Mouse (Mus musculus) cerebellum, postnatal 14 days (tissue): ENCODE data around the gene Zfp652.
"Not testable (repeated sequence)": the region's sequence is repeated elsewhere in the genome, so short reads cannot be mapped to it uniquely, and the experiment has no call there.

Experiments used
- DNase-seq, 2 experiments: peaks; one replicate each; pipeline ENCODE4 v3.0.0; 2021; ENCODE audit warnings: mixed read lengths in 2 of 2

Zfp652 gene

DNA sequence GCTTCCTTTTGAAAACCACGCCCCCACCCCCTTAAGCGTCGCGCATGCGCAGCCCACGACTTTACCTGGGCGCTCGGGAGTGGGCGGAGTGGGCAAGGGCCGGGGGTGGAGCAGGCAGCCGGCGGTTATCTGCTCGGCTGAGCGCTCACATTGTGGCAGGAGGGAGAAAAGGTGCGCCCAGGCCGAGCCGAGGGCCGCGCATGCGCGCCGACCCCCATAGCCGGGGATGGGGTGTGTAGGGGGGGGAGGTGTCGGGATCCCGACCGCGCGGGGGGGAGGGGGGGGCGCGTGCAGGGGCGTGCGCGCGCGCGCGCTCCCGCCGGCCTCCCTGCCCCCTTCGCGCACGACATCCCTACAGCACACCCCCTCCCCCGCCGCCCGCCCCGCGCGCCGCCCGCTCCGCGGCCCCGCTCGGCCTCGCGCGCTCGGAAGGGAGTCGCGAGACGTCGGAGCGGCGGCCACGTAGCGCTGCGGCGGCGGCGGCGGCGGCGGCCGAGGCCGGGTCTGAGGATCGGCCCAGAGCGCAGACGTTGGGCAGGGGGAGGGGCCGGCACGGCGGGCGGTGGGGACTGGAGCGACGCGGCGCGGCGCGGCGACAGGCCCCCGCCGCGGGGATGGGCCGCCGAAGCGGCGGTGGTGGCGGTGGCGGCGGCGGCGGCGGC lies at the start of gene Zfp652:
Gene Zfp652, plus strand, starts transcription at position 111 of the 662 bp plus-strand sequence.
- DNase-seq = peak; percentile 96 to 97

DNA sequence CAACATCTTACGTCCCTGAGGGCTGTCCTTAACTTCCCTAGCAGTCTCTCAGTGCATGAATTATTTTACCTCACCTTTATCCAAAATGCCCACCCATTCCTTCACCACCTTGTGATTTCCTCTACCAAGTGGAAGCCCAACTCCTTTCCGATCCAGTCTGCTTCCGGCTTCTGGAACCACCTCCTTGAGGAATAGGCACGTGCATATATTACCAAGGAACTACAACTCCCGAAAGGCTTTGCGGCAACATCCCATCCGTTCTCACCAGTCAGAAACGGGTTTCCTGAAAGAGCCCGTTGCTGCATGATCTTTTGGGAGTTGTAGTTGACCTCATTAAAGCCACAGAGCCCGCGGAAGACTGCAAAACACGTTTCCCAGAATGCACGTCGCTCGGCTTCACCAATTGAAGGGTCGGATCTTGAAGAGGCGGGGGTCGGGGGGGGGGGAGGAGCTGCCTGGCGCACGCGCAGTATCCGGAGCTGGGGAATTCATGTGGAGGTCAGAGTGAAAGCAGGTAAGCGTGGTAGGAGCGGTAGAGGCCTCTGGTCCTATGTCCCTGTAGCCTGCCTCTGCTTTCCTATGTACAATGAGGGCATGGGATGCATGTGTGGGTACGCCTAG lies 45.8 kb upstream of the Zfp652 start, which contains the start of gene Phb:
Gene Phb, plus strand, starts transcription at position 429 of the 621 bp plus-strand sequence.
- peak; percentile 92 to 95 for DNase-seq

DNA sequence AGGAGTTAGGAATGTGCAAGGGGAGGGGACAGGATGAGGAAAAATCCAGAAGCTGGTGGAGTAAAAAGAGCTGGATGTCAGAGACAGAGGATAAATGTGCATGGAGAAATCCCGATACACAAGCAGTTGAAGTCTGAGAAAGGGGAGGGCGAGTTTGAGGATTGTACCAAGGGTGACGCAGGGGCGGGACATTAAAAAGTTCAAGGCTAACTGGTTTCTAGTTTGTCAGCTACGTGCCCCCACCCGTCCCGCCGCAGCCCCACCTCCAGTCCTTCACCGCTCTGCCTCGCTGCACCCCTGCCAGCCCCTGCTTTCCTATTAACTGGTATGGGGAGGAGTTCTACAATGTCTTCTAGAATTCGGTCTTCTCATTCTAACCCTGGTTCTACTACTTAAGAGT lies 45.3 kb upstream of the Zfp652 start:
- DNase-seq = peak in 1 of 2 experiments; percentile 42

DNA sequence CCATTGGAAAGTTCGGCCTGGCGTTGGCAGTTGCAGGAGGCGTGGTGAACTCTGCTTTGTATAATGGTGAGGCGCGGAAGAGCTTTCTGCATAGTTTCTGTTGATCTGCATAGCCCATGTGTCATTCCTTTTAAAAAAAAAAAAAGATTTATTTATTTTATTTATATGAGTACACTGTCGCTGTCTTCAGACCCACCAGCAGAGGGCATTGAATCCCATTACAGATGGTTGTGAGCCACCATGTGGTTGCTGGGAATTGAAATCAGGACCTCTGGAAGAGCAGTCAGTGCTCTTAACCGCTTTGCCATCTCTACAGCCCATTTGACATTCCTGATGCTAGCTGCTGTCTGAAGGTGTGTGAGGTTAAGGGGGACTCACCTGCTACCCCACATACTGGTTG lies 44.4 kb upstream of the Zfp652 start:
- not testable (repeated sequence) for DNase-seq

DNA sequence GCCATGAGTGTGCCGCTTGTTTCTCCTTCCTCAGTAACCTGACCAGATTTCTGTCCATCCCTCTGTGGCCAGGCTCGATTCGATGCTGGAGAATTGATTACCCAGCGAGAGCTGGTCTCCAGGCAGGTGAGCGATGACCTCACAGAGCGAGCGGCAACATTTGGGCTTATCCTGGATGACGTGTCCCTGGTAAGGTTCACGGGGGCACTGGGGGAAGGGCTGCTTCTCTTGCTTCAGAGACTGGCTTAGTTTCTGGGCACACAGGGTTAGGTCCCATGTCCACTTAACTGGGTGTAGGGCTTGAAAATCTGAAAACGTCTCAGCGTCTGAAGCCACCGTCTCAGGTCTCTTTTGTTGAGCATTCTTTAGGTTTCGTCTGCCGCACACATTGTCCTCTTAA lies 37.0 kb upstream of the Zfp652 start:
- no peak for DNase-seq

DNA sequence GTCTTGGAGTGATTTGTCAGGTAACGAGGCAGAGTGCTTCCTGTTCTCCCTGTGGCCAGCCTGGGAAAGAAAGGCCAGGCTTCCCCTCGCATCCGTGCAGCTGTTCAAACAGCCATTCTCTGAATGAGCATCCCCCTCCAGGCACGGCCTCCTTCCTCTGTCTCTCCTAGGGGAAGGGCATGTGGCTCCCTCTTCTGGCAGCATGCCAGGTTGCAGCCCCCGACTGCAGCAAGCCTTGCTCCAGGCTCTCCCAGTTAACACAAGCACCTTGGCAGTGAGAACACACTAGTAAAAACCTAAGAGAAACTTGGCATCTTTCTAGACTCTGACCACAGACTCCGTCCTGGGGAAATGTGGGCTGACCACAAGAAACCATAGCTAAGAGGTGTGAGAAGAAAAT lies 36.2 kb upstream of the Zfp652 start:
- peak; percentile 52 to 65 for DNase-seq

DNA sequence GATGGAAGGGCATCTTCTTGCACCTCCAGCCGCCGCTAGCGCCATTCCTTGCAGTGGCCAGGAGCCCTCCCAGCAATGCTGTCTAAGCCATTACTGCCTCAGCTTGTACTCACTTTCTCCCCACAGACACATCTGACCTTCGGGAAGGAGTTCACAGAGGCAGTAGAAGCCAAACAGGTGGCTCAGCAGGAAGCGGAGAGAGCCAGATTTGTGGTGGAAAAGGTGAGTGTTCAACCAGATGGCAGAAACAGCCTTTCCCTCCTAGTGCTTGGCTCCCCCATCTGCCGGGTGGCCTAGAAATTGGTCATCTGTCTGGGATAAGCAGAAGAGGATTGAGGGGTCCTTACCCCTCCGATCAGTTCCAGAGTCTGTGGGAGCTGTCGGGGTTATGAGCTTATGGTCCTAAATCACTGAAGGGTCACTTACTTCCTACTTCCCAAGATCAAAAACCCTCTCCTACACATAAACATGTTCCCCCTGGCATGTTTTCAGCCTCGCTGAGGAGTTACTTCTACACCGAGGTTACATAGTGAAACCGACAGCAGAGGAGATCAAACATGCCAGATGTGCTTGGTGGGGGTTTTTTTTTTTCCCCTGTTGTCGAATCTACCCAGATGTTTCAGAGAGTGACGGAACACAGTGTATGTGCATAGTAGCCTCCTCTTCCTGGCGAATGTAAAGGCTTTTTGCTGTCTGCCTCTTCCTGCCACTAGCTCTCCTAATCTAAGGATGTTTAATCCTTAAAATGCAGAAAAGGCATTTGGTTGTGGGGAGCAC lies 34.4 kb upstream of the Zfp652 start:
- no peak for DNase-seq

DNA sequence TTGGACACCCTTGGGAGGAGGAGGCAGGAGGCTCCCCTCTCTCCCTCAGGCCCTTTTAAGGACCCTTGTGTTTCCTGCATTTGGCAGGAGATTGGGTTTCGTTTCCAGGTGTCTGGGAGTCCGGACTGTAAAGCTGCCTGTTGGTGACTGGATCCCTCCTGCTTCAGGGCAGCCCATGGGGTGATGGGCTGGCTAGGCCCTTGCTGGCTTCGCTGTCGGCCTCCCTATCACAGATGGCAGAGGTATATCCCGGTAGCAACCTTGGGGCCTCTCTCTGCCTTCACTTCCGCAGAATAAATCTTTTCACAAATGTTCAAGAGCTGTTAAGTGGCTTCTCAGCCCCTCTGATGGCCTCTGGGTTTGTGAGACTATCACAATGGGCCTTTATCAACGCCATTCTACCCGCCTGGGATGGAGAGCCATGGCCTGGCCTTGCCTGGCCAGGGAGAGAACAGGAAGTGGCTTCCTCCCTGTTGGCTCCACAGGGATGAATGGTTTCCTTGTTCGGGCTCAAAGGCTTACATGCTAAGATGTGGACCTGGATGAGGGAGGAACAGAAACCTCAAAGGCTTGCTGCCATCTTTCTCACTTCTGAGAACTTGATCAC lies 30.4 kb upstream of the Zfp652 start:
- no peak for DNase-seq

DNA sequence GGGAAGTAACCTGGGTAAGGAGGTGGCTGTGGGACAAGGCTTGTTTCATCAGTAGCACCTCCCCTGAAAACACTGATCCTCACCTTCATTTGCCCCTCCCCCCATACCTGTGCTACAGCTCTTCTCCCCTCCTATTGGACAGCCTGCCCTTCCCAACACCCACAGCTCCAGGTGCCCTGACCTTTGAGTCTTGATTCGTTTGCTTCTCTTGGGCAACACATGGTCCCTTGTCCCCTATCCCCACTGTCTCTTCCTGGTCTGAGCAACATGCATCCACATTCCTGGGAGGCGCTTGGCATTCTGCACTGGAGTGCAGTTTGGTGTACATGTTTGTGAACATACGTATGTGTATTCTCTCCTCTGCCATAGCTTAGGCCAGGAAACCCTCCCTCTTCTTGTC lies 29.5 kb upstream of the Zfp652 start:
- no peak for DNase-seq

DNA sequence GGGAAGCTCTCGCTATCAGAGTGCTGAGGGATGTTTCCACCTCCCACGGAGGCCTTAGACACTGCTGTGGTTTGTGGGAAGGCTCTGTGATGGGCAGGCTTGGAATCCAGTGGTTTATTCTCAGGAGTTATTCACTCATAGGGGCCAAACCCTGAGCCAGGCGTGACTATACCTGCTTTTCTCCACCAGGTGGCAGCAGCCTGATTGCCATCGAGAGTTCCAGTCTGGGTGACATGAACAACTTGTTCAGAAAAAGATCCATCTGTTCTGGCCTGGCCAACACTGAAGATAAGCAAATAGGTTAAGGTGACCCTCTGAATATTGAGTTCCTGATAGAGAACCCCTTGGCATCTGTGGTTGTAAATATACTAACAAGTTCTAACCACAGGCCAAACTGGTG lies 26.4 kb upstream of the Zfp652 start:
- DNase-seq = peak; percentile 82 to 84

DNA sequence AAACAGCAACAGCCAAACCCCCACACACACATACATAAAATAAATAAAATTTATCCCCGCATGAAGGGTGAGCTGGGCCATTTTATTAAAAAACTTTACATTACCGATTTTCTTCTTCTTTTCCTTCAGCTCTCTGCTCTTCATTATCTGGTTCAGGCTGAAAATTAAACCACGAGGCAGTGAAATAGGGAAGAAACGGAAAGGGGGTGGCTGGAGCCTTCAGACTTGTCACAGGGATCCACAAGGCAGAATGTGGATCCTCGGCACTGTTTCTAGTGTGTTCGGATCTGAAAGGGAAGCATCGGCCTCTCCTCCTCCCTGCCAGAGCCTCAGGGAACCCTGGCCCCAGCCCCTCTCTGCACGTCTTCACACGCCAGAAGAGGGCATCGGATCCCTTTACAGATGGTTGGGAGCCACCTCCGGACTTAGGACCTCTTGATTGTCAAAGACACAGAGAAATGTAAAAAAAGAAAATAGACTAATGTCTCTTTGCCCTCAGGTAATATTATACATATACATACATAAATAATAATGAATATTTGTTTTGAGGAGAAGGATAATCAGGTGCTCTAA lies 25.3 kb upstream of the Zfp652 start:
- DNase-seq = no peak

DNA sequence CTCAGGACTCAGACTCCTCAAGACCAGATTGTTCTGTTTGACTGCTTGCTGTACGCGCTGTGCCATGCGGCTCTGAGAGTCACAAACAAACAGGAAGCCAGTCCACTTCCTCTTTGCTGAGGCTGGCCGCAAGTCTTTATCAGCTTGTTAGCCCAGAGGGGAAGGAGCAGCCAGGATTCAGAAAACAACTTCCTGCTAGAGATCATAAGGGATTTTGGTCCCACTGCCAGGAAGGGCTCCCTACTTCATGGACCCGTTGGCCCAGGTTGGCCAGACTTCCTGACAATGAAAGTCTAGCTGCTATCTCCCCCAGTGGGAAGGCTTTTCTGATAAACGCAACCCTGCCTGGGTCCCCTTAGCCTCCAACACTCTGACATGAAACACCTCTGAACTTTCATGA lies 24.0 kb upstream of the Zfp652 start:
- no peak for DNase-seq

DNA sequence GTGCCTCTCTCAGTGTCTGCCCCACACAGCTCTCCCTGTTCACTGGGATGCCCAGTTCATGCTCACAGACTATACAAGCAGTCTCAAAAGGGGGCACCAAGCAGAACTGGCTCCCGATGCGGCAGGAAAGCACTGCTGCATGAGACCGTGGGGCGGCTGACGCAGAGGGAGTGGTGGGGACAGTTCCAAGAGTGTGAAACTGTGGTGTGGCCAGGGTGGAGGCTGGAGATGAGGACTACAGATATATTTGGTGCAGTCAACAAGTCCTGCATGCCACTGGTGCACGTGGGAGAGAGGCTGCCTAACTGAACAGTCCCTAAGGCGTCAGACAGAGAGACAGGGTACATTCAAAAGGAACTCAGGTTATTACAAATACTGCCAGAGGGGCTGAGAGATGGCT lies 23.5 kb upstream of the Zfp652 start:
- DNase-seq = no peak

DNA sequence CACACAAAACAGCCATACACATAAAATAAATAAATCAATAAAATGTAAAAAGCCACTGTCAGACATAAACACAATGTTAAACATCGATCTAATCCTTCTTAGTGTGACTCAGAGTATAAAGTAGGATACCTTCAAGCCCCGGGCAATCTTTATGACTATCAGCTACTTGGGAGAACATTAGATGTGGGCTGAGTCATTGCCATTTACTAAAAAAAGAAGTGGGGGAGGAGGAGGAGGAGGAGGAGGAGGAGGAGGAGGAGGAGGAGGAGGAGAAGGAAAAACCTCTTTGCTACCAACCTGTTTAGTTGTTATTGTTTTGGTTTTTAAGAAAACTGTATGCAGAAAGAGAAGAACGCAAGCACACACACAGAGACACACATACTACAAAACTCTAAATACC lies 22.9 kb upstream of the Zfp652 start:
- no peak for DNase-seq

DNA sequence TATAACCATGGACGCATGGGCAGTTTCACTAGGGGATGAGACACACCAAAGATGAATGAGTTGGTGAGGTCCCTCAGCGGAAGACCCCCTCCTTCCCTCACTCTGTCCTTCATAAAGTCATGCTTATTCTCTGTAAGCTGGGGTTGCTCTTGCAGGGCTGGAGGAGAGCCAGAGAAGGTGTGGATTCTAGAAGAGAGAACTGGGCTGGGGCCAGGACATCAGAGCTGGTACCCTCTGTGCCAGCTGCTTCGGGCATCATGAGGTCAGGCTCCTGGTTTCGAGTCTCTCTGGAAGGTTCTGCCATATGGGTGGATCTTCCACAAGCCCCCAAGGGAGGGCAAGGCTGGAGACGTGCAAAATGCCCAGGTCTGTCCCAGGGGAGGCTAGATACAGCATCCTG lies 13.9 kb upstream of the Zfp652 start:
- peak in 1 of 2 experiments; percentile 58 for DNase-seq

DNA sequence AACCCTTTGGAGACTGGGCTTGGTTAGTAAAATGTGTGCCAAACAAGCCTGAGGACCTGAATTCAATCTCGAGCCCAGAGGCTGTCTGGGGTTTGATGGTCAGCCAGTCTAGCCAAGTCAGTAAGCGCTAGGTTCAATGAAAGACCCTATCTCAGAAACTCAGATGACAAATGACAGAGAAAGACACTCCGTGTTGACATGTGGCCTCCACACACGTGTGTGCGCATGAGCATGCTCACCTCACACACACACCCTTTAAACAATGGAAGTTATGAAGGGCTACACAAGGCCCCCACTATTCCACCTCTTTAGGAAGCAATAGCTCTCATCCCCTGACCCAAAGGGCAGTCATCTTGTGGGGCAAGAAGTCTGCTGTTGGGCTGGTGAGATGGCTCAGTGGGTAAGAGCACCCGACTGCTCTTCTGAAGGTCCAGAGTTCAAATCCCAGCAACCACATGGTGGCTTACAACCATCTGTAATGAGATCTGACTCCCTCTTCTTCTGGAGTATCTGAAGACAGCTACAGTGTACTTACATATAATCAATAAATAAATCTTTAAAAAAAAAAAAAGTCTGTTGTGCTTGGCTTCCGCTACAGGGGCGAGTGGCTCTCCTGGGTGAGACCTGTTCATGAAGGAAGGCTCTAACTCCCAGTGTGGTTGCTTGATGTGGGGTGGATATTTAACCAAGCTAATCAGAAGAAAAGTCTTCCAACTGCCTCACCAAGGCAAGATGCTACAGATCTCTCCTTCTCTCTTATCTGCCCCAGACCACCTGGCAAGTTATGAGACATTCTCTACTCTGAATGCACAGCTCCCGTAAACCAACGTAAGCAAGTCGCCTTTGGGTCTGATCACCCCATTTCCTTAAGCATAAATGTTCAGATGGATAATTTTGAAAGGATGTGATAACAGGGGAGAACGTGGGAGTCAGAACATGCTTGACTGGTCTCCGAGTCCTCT lies 11.4 kb upstream of the Zfp652 start:
- no peak for DNase-seq

DNA sequence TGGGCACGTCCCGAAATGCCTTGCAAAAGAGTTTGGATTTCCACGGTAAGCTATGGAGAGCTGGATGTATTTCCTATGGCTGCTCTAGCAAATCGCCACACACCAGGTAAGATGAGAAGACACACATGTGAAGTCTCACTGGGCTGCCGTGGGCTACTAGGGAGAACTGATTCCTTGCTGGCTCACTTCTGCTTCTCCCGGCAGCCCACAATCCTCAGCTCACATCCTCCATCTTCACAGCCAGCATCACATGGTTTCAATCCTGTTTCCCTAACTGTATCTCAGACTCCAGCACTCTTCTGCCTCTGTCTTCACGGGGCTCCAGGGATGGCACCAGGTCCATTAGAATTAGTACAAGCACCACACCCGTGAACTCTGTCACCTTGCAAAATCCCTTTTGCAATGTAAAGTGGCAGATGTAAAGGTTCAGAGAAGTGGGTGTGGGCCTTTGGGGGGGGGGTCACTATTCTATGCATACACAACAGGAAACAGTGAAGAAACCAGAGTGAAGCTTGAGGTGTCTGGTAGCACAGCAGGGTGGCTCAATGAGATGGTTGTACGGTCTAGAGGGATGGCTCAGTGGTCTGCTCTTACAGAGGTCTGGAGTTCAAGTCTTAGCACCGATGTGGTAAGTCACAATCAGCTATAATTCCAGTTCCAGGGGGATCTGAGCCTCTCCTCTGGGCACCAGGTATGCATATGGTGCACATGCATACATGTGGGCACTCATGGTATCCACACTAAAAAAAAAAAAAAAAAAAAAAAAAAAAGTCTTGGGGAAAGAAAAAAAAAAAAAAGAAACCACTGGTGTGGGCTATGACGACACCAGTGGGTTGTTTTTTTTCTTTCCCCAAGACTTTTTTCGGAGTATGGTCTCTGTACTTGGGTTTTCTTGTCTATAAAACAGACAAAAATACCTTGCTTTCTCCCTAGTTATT lies 8.2 kb upstream of the Zfp652 start:
- no peak for DNase-seq

DNA sequence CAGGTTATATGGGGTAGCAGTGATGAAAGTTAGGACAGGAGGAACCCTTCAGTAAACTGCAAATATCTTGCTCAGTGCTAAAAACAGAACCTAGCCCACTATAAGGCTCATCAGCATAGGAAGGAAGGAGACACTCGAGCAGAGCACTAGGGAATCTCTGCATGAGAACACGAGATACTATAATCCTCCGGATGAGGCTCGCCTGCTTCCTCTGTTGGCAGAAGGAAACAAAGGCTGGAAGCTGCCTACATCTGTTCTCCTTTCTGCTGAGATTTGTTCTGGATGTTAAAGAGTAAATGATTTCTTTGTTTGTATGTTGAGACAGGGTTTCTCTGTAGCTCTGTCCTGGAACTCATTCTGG lies 7.5 kb upstream of the Zfp652 start:
- DNase-seq = no peak

DNA sequence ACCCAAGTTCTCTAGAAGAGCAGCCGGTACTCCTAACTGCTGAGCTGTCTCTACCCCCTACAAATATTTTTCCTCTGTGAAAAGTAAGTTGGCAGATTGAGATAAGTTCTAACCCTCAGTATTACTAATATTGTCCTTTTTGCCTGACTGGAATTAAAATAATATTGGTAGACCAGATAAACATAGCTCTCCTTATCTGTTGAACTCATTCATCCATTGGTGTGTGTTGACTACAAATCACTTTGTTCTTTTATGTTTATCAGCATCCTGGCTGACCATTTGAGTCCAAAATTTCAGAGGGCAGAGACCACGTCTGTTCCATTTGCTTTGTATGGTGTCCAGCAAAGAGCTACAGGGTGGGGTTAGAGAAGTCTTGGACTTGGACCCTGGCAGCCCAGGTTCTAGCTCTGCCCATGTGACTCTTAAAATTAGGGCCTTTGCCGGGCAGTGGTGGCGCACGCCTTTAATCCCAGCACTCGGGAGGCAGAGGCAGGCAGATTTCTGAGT lies 2.9 kb upstream of the Zfp652 start:
- DNase-seq = no peak

DNA sequence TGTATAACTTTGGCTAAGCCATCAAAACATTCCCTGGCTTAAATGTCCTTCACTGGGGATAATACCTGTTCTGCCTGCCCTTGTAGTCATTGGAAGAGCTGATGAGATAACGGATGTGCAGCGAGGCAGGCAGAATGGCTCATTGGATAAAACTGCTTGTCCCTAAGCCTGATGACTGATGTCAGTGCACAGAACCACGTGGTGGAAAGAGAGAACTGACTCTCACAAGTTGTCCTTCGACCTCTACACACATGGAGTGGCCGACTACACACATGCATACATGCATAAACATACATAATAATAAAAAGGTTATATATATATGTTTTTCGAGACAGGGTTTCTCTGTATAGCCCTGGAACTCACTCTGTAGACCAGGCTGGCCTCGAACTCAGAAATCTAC lies 2.0 kb upstream of the Zfp652 start:
- no peak for DNase-seq
